Mouse (Mus musculus) forebrain, embryonic 16.5 days (tissue): ENCODE results near the gene Thegl. TPM values are rescaled to one million over a fixed set of nuclear protein-coding genes. Genes with fewer than 3 reads are reported as not detected.

Experiments used
- ATAC-seq: fragments of 200-750 bp; cut with Nextera tagmentation; 2 replicates; pipeline ENCODE4 v1.8.0; 2017; ENCODE audit warnings: mild to moderate bottlenecking, moderate library complexity
- H3K27ac ChIP-seq: fragments of 300-500 bp; sonication (generic); 2 replicates; pipeline ENCODE4 v1.5.1; 2014; ENCODE audit warnings: low read length, control low read depth
- H3K27me3 ChIP-seq: fragments of 300-500 bp; sonication (generic); replicated peaks from 2 replicates; pipeline ENCODE4 v1.6.1; 2014; ENCODE audit warnings: low read length; ENCODE audit not compliant: control insufficient read depth, insufficient read depth
- H3K36me3 ChIP-seq: fragments of 300-500 bp; sonication (generic); 2 replicates; pipeline ENCODE4 v1.6.1; 2014; ENCODE audit not compliant: control insufficient read depth, insufficient read depth
- H3K4me1 ChIP-seq: fragments of 300-500 bp; sonication (generic); replicated peaks from 2 replicates; pipeline ENCODE4 v1.6.1; 2014; ENCODE audit warnings: low read length; ENCODE audit not compliant: control insufficient read depth, insufficient read depth
- H3K4me2 ChIP-seq: fragments of 300-500 bp; sonication (generic); 2 replicates; pipeline ENCODE4 v1.6.1; 2014; ENCODE audit warnings: mild to moderate bottlenecking, low read length, control low read depth
- H3K4me3 ChIP-seq: fragments of 300-500 bp; sonication (generic); replicated peaks from 2 replicates; pipeline ENCODE4 v1.5.1; 2014; ENCODE audit warnings: mild to moderate bottlenecking, low read length, control low read depth
- H3K9ac ChIP-seq: fragments of 300-500 bp; sonication (generic); replicated peaks from 2 replicates; pipeline ENCODE4 v1.6.1; 2014; ENCODE audit warnings: low read depth, low read length, control low read depth
- H3K9me3 ChIP-seq: fragments of 300-500 bp; sonication (generic); 2 replicates; pipeline ENCODE4 v1.6.1; 2016; ENCODE audit warnings: low read length; ENCODE audit not compliant: control insufficient read depth
- WGBS: fragments of 180-500 bp; shearing (Covaris S2); extraction: QIAGEN DNeasy Blood & Tissue Kit; methylation state at CpG from one replicate; pipeline ENCODE4 v1.1.7; 2014; 5-methylcytosine and 5-hydroxymethylcytosine counted together
- polyA plus RNA-seq: library from polyadenylated mRNA; unstranded; fragments of >200 nt; fragmentation: Nextera tagmentation; extraction: Ambion mirVana; gene quantifications from 2 replicates; pipeline ENCODE4 v1.2.1, GENCODE M21; 2015

Gene Thegl
- polyA plus RNA-seq, 1 experiment from 2014 or later: 0.80 TPM

GRCm38 (mm10) chr5:76993174-76993814, 22.5 kb upstream of the Thegl start:
- Histone ChIP-seq H3K27me3 (no peaks in the 10 kb centered on the region), H3K27ac (no peak overlapping the region), H3K4me3 (no peak overlapping the region), H3K4me1 (no peaks in the 10 kb centered on the region), H3K9ac (no peak overlapping the region), H3K36me3 (peaks cover 48% of the 10 kb centered on the region), H3K9me3 (no peaks in the 10 kb centered on the region), H3K4me2 (no peak overlapping the region)
- ATAC-seq: no peak
- WGBS: 96% methylated on average over 5 of the region's 5 CpGs

GRCm38 (mm10) chr5:76998416-76998815, 17.4 kb upstream of the Thegl start:
- Histone ChIP-seq H3K27me3 (no peaks in the 10 kb centered on the region), H3K4me3 (no peak overlapping the region), H3K4me1 (no peaks in the 10 kb centered on the region), H3K36me3 (peaks cover 39% of the 10 kb centered on the region), H3K9ac (no peak overlapping the region), H3K4me2 (no peak overlapping the region), H3K9me3 (no peaks in the 10 kb centered on the region), H3K27ac (no peak overlapping the region)
- peak; percentile 69 for ATAC-seq
- WGBS: 45% methylated on average over 5 of the region's 5 CpGs

GRCm38 (mm10) chr5:77001192-77001591, 14.6 kb upstream of the Thegl start:
- Histone ChIP-seq H3K4me1 (no peaks in the 10 kb centered on the region), H3K27ac (no peak overlapping the region), H3K4me3 (no peak overlapping the region), H3K27me3 (no peaks in the 10 kb centered on the region), H3K4me2 (no peak overlapping the region), H3K9me3 (no peaks in the 10 kb centered on the region), H3K36me3 (peaks cover 25% of the 10 kb centered on the region), H3K9ac (no peak overlapping the region)
- no peak for ATAC-seq
- WGBS: 94% methylated on average over 17 of the region's 17 CpGs

- Histone ChIP-seq H3K4me3 (no peak within 1 kb of the TSS), H3K27me3 (no peaks in the 10 kb centered on the region), H3K36me3 (peaks cover 12% of the 10 kb centered on the region; the same call in 1 of the 2 replicates), H3K9ac (no peak within 1 kb of the TSS), H3K4me1 (no peaks in the 10 kb centered on the region), H3K4me2 (no peak within 1 kb of the TSS), H3K27ac (no peak within 1 kb of the TSS), H3K9me3 (no peaks in the 10 kb centered on the region)
- 94% methylated on average over 6 of the region's 6 CpGs for WGBS
- no peak for ATAC-seq
Measured at GRCm38 (mm10) chr5:77004051-77004821, 11.6 kb upstream of the Thegl start, which contains the start of gene Arl9. Gene Arl9, plus strand, starts transcription at chr5:77004055.

GRCm38 (mm10) chr5:77010352-77010751, 5.5 kb upstream of the Thegl start:
- ATAC-seq: no peak
- H3K9ac ChIP-seq: no peak overlapping the region
- H3K27me3 ChIP-seq: no peaks in the 10 kb centered on the region
- H3K36me3 ChIP-seq: no peaks in the 10 kb centered on the region
- no peak overlapping the region for H3K27ac ChIP-seq
- H3K4me1 ChIP-seq: no peaks in the 10 kb centered on the region
- H3K9me3 ChIP-seq: no peaks in the 10 kb centered on the region
- H3K4me3 ChIP-seq: no peak overlapping the region
- H3K4me2 ChIP-seq: no peak overlapping the region
- WGBS: 91% methylated on average over 9 of the region's 9 CpGs

GRCm38 (mm10) chr5:77011082-77011481, 4.7 kb upstream of the Thegl start:
- Histone ChIP-seq H3K4me1 (no peaks in the 10 kb centered on the region), H3K27me3 (no peaks in the 10 kb centered on the region), H3K9ac (no peak overlapping the region), H3K27ac (no peak overlapping the region), H3K9me3 (no peaks in the 10 kb centered on the region), H3K4me2 (no peak overlapping the region), H3K4me3 (no peak overlapping the region), H3K36me3 (no peaks in the 10 kb centered on the region)
- WGBS: 67% methylated on average over 3 of the region's 3 CpGs
- no peak for ATAC-seq

- ATAC-seq: no peak
- Histone ChIP-seq H3K4me1 (no peaks in the 10 kb centered on the region), H3K27ac (no peak overlapping the region), H3K36me3 (no peaks in the 10 kb centered on the region), H3K4me3 (no peak overlapping the region), H3K4me2 (no peak overlapping the region), H3K9ac (no peak overlapping the region), H3K27me3 (no peaks in the 10 kb centered on the region), H3K9me3 (no peaks in the 10 kb centered on the region)
- 79% methylated on average over 3 of the region's 3 CpGs for whole genome bisulfite sequencing
Measured at GRCm38 (mm10) chr5:77013171-77013570, 2.7 kb upstream of the Thegl start.

- H3K9me3 ChIP-seq: no peaks in the 10 kb centered on the region
- no peak for ATAC-seq
- H3K9ac ChIP-seq: no peak overlapping the region
- H3K27ac ChIP-seq: no peak overlapping the region
- 76% methylated on average over 3 of the region's 3 CpGs for WGBS
- no peak overlapping the region for H3K4me2 ChIP-seq
- H3K36me3 ChIP-seq: no peaks in the 10 kb centered on the region
- H3K27me3 ChIP-seq: no peaks in the 10 kb centered on the region
- H3K4me1 ChIP-seq: no peaks in the 10 kb centered on the region
- H3K4me3 ChIP-seq: no peak overlapping the region
Measured at GRCm38 (mm10) chr5:77028034-77028433, 12.2 kb downstream of the Thegl start.

- WGBS: 76% methylated on average over 5 of the region's 5 CpGs
- Histone ChIP-seq H3K9me3 (no peaks in the 10 kb centered on the region), H3K27ac (no peak overlapping the region), H3K9ac (no peak overlapping the region), H3K4me3 (no peak overlapping the region), H3K4me1 (no peaks in the 10 kb centered on the region), H3K27me3 (no peaks in the 10 kb centered on the region), H3K36me3 (no peaks in the 10 kb centered on the region), H3K4me2 (no peak overlapping the region)
- no peak; the same call in 1 of the 2 replicates for ATAC-seq
Measured at GRCm38 (mm10) chr5:77029735-77030134, 13.9 kb downstream of the Thegl start.
